Mouse (Mus musculus): ENCODE measurements around the gene Prkd1.

Gene Prkd1

GRCm38 (mm10) chr12:50430129-50430703 is 218.7 kb downstream of the Prkd1 start:
- DNase-seq (ENCODE audit: extremely low spot score) = no peak

GRCm38 (mm10) chr12:50352404-50352803 is 296.5 kb downstream of the Prkd1 start:
- DNase-seq (ENCODE audit: extremely low spot score) = peak; percentile 8

- no peak for DNase-seq (ENCODE audit: extremely low spot score)
Measured at GRCm38 (mm10) chr12:50333182-50333581, 315.7 kb downstream of the Prkd1 start.

GRCm38 (mm10) chr12:50314634-50315033 is 334.3 kb downstream of the Prkd1 start:
- peak; percentile 22 for DNase-seq (ENCODE audit: extremely low spot score)

- no peak for DNase-seq (ENCODE audit: extremely low spot score)
Measured at GRCm38 (mm10) chr12:50309276-50309675, 339.6 kb downstream of the Prkd1 start.

GRCm38 (mm10) chr12:50301334-50301733 is 347.6 kb downstream of the Prkd1 start:
- DNase-seq (ENCODE audit: extremely low spot score) = no peak

GRCm38 (mm10) chr12:50296067-50296466 is 352.8 kb downstream of the Prkd1 start:
- DNase-seq (ENCODE audit: extremely low spot score) = no peak

- no peak for DNase-seq (ENCODE audit: extremely low spot score)
Measured at GRCm38 (mm10) chr12:50295549-50295948, 353.3 kb downstream of the Prkd1 start.

GRCm38 (mm10) chr12:50292834-50293233 is 356.1 kb downstream of the Prkd1 start:
- no peak for DNase-seq (ENCODE audit: extremely low spot score)

Data from embryo, embryonic 9.5 days (tissue).